Mouse (Mus musculus) hindbrain, embryonic 16.5 days (tissue): ENCODE results near the gene Itpkc. TPM values are rescaled to one million over a fixed set of nuclear protein-coding genes. Genes with fewer than 3 reads are reported as not detected.

Source experiments
- ATAC-seq: fragments of 200-750 bp; cut with Nextera tagmentation; 2 replicates; pipeline ENCODE4 v1.8.0; 2017; ENCODE audit warnings: moderate TSS enrichment, moderate library complexity
- H3K27ac ChIP-seq: fragments of 300-500 bp; sonication (generic); 2 replicates; pipeline ENCODE4 v1.5.1; 2014; ENCODE audit warnings: low read depth, mild to moderate bottlenecking, control low read depth, low read length, moderate library complexity
- H3K27me3 ChIP-seq: fragments of 300-500 bp; sonication (generic); replicated peaks from 2 replicates; pipeline ENCODE4 v1.6.1; 2014; ENCODE audit warnings: low read length; ENCODE audit not compliant: control insufficient read depth, insufficient read depth
- H3K36me3 ChIP-seq: fragments of 300-500 bp; sonication (generic); 2 replicates; pipeline ENCODE4 v1.6.1; 2014; ENCODE audit warnings: mild to moderate bottlenecking, low read length, moderate library complexity, mixed read lengths; ENCODE audit not compliant: control insufficient read depth, insufficient read depth
- H3K4me1 ChIP-seq: fragments of 300-500 bp; sonication (generic); 2 replicates; pipeline ENCODE4 v1.6.1; 2014; ENCODE audit warnings: low read depth, low read length; ENCODE audit not compliant: control insufficient read depth, insufficient read depth
- H3K4me2 ChIP-seq: fragments of 300-500 bp; sonication (generic); 2 replicates; pipeline ENCODE4 v1.6.1; 2014; ENCODE audit warnings: mild to moderate bottlenecking, low read length, control low read depth, moderate library complexity
- H3K4me3 ChIP-seq: fragments of 300-500 bp; sonication (generic); 2 replicates; pipeline ENCODE4 v1.5.1; 2014; ENCODE audit warnings: mild to moderate bottlenecking, low read length, control low read depth, moderate library complexity
- H3K9ac ChIP-seq: fragments of 300-500 bp; sonication (generic); 2 replicates; pipeline ENCODE4 v1.6.1; 2014; ENCODE audit warnings: low read depth, mild to moderate bottlenecking, control low read depth, low read length, moderate library complexity
- H3K9me3 ChIP-seq: fragments of 300-500 bp; sonication (generic); 2 replicates; pipeline ENCODE4 v1.6.1; 2014; ENCODE audit warnings: mild to moderate bottlenecking, low read length, moderate library complexity; ENCODE audit not compliant: control insufficient read depth
- WGBS: fragments of 180-500 bp; shearing (Covaris S2); extraction: QIAGEN DNeasy Blood & Tissue Kit; methylation state at CpG from one replicate; pipeline ENCODE4 v1.1.7; 2014; 5-methylcytosine and 5-hydroxymethylcytosine counted together
- polyA plus RNA-seq: library from polyadenylated mRNA; unstranded; fragments of >200 nt; fragmentation: Nextera tagmentation; extraction: Ambion mirVana; gene quantifications from 2 replicates; pipeline ENCODE4 v1.2.1, GENCODE M21; 2015

Itpkc gene
- polyA plus RNA-seq, 1 experiment from 2014 or later: 5.7 TPM

DNA sequence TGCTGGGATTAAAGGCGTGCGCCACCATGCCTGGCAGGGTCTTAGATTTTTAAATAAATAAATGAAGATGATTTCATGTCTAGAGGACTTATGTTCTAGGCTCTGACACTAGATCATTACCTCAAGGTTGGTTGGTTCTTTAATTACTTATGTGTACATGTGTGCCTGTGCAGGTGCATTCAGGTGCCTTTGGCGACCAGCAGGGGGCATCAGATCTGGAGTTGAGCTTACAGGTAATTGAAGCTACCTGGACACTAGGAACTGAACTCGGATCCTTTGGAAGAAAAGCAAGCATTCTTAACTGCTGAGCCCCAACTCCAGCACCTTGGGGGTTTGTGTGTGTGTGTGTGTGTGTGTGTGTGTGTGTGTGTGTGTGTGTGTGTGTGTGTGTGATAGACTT lies 2.3 kb upstream of the Itpkc start:
- H3K27me3 ChIP-seq: no peaks in the 10 kb centered on the region
- no peaks in the 10 kb centered on the region for H3K9me3 ChIP-seq
- no peak overlapping the region for H3K9ac ChIP-seq
- no peak overlapping the region for H3K4me3 ChIP-seq
- no peak for ATAC-seq
- WGBS: 79% methylated on average over 4 of the region's 4 CpGs
- H3K4me2 ChIP-seq: no peak overlapping the region
- peaks cover 28% of the 10 kb centered on the region for H3K4me1 ChIP-seq
- H3K27ac ChIP-seq: no peak overlapping the region
- H3K36me3 ChIP-seq: no peaks in the 10 kb centered on the region

DNA sequence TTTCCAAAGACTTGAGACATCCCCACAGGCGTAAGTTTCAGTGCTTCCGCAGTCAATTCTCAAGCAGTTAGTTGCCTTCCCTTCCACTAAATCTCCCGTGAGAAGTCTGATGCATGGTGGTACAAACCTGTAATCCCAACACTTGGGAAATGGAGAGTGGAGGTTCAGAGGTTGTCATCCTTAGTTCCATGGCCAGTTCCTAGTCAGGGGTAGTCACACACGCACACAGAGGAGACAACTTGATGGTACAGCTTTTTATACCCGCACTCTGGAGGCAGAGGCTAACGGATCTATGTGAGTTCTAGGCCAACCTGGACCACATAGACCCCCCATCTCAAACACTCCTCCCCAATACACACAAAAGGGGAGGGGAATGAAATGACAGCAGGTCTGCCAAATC lies 404 bp upstream of the Itpkc start:
- H3K27ac ChIP-seq: peak overlapping the region; percentile 88
- no peak; the same call in 1 of the 2 replicates for ATAC-seq
- H3K9me3 ChIP-seq: no peaks in the 10 kb centered on the region
- peak overlapping the region; percentile 95 for H3K9ac ChIP-seq
- no peaks in the 10 kb centered on the region for H3K27me3 ChIP-seq
- no peaks in the 10 kb centered on the region for H3K36me3 ChIP-seq
- 15% methylated on average over 6 of the region's 6 CpGs for WGBS
- peaks cover 45% of the 10 kb centered on the region for H3K4me1 ChIP-seq
- peak overlapping the region; percentile 82 for H3K4me3 ChIP-seq
- H3K4me2 ChIP-seq: peak overlapping the region; percentile 77

DNA sequence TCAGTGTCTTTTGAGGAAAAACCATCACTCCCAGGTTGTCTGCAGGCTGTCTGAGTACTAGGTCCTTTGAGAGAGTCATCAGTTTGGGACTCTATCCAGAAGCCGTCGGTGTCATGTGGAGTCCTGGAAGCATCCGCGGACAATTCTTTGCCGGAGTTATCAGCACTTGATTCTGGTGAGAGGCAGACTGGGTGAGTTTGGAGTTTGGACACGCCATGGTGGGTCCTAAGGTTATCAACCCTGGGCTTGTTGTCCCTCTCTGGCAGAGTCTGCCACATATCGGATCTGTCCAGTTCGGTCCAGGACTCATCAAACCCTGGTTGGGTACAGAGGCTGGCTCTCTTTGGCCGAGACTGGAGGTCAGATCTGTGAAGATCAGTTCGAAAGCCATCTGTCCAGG lies 785 bp downstream of the Itpkc start:
- Histone ChIP-seq H3K4me1 (peaks cover 45% of the 10 kb centered on the region), H3K4me3 (peak overlapping the region; percentile 82), H3K9me3 (no peaks in the 10 kb centered on the region), H3K36me3 (no peaks in the 10 kb centered on the region), H3K27ac (peak overlapping the region; percentile 88), H3K27me3 (no peaks in the 10 kb centered on the region), H3K9ac (peak overlapping the region; percentile 95), H3K4me2 (peak overlapping the region; percentile 77)
- WGBS: 1% methylated on average over 10 of the region's 10 CpGs
- no peak for ATAC-seq

DNA sequence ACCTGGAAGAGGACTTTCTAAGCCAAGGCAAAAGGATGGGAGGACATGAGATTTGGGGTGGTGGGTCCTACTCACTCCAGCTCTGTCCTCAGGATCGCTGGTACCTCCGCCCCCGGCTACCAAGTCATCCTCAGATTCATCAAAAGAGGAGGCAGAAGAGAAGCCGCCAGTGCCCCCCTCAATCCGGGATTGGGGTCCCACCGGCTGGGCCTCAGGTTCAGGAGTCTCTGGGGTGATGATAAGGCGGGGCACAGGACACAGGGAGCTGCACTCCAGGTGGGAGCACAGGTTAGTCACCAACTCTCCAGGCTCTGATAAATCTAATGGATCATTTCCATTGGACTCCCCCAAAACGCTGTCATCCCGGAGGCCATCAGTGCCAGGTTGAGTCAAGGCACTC lies 1.2 kb downstream of the Itpkc start:
- no peaks in the 10 kb centered on the region for H3K27me3 ChIP-seq
- no peaks in the 10 kb centered on the region for H3K9me3 ChIP-seq
- no peaks in the 10 kb centered on the region for H3K36me3 ChIP-seq
- 36% methylated on average over 9 of the region's 9 CpGs for WGBS
- peaks cover 45% of the 10 kb centered on the region for H3K4me1 ChIP-seq
- peak overlapping the region; percentile 95 for H3K9ac ChIP-seq
- ATAC-seq: no peak
- peak overlapping the region; percentile 77 for H3K4me2 ChIP-seq
- no peak overlapping the region for H3K27ac ChIP-seq
- peak overlapping the region; percentile 82 for H3K4me3 ChIP-seq

DNA sequence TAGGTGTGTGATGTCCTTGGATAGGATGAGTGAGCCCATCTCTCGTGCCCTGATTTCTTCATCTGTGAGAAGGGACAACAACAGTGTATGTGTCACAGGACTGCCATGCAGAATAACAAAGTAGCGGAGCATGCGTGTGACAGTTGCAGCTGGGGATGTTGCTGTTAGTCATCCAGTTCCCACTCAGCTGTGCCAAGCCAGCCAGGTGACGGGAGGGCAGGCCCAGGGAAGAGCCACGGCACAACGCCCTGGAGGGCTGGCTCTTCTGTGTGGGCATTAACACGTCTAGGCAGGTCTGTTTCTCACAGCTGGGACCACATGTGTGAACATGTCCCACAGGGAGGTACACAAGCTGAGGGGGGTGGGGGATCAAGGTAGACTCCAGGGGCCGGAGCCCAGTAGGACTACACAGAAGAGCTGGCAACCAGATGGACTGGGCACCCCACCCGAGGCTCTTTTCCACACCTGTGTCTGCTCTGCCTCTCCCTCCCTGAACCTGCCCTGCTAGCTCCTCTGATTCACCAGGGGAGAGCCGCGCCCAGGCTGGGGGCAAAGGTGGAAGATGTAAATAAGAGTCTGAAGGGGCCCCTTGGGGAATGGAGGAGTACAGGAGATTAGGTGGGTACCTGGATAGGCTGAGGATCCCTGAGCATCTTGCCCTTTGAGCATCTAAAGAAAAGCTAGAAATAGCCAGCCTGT lies 3.4 kb downstream of the Itpkc start:
- Histone ChIP-seq H3K36me3 (no peaks in the 10 kb centered on the region), H3K27ac (no peak overlapping the region), H3K27me3 (no peaks in the 10 kb centered on the region), H3K9ac (peak overlapping the region; percentile 59), H3K4me3 (peak overlapping the region; percentile 23), H3K4me1 (peaks cover 45% of the 10 kb centered on the region), H3K4me2 (peak overlapping the region; percentile 77), H3K9me3 (no peaks in the 10 kb centered on the region)
- ATAC-seq: no peak
- 62% methylated on average over 11 of the region's 11 CpGs for WGBS

DNA sequence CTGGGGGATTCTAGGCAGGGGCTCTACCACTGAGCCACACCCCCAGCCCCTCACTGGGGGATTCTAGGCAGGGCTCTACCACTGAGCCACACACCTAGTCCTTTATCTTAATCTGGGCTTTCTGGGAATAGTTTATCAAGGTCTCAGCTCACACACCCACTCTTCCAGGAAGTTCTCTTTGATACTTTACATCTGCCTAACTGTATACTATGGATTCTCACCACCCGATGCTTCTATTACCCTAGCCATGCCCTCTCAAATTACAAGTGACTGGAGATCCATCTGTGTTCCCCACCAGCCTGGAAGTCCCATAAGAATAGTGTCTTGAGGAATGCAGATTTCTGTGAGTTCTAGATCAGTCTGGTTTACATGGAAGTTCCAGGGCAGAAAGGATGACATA lies 5.9 kb downstream of the Itpkc start:
- H3K4me2 ChIP-seq: no peak overlapping the region
- H3K9me3 ChIP-seq: no peaks in the 10 kb centered on the region
- peaks cover 41% of the 10 kb centered on the region for H3K4me1 ChIP-seq
- no peak overlapping the region for H3K27ac ChIP-seq
- no peaks in the 10 kb centered on the region for H3K27me3 ChIP-seq
- H3K9ac ChIP-seq: no peak overlapping the region
- H3K36me3 ChIP-seq: peaks cover 4% of the 10 kb centered on the region; the same call in 1 of the 2 replicates
- H3K4me3 ChIP-seq: no peak overlapping the region
- 91% methylated on average over 1 of the region's 1 CpGs for WGBS
- ATAC-seq: no peak

DNA sequence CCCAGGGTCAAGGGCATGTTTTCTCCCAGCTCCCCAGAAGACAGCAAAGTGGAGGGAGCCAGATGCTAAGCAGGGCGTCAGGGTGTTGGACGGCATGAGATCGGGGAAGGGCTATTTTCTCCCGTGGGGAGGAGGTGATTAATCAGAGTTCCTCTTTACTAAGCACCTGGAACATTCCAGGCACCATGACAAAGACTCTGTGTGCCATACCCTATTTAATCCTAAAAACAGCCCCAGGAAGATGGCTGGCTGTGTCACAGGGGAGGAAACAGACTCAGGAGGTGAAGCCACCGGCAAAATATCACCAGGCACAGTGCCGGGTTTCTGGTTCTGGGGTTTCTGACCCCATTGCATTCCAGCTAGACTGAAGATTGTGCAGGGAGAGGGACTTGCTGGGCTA lies 6.5 kb downstream of the Itpkc start:
- ATAC-seq: no peak
- Histone ChIP-seq H3K36me3 (peaks cover 4% of the 10 kb centered on the region; the same call in 1 of the 2 replicates), H3K4me3 (no peak overlapping the region), H3K9me3 (no peaks in the 10 kb centered on the region), H3K4me2 (no peak overlapping the region), H3K4me1 (peaks cover 37% of the 10 kb centered on the region), H3K27ac (no peak overlapping the region), H3K9ac (no peak overlapping the region), H3K27me3 (no peaks in the 10 kb centered on the region)
- 85% methylated on average over 6 of the region's 6 CpGs for WGBS

DNA sequence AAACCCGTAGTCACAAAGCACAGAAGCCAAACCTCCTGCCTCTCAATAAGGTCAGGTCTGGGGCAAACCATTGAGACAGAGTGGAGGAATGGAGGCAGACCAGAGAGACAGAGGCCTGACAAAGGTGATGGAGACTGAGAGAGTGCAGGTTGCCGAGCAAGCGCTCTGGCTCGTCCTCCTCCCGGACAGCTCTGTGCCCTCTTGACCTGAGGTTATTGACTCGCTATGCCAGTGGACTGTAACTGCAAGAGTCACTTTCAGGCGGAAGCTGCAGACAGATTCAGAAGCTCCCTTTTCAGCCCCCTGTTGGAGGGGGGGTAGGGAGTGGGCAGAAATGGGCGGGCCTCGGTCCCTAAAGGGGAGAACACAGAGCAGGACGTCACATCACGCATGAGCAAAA lies 8.5 kb downstream of the Itpkc start:
- Histone ChIP-seq H3K9ac (no peak overlapping the region), H3K4me3 (no peak overlapping the region), H3K4me1 (peaks cover 17% of the 10 kb centered on the region), H3K27me3 (no peaks in the 10 kb centered on the region), H3K9me3 (no peaks in the 10 kb centered on the region), H3K4me2 (no peak overlapping the region), H3K27ac (no peak overlapping the region), H3K36me3 (peaks cover 9% of the 10 kb centered on the region; the same call in 1 of the 2 replicates)
- ATAC-seq: no peak
- 63% methylated on average over 11 of the region's 11 CpGs for WGBS

DNA sequence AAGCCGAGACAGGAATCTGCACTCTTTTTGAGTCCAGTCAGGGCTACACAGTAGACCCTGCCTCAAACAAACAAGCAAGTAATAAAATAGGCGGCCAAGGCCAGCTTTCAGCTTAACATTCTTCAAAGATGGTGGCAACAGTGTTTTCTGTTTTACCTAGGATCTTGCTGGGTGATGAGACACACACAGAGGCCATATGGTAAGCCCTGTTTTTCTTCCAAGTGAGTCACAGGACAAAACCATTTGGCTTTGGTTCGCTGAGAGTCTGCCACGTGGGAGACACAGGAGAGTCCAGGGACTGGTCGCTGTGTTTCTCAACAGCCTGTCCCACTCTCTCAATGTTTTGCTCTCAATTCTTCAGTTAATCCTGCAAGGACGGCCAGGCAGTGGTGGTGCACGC lies 9.9 kb downstream of the Itpkc start:
- Histone ChIP-seq H3K4me2 (no peak overlapping the region), H3K36me3 (peaks cover 17% of the 10 kb centered on the region; the same call in 1 of the 2 replicates), H3K9ac (no peak overlapping the region), H3K4me3 (no peak overlapping the region), H3K27me3 (no peaks in the 10 kb centered on the region), H3K27ac (no peak overlapping the region), H3K4me1 (0 out of 2 replicates have a peak, but pooled peaks cover 3% of the 10 kb centered on the region), H3K9me3 (no peaks in the 10 kb centered on the region)
- 88% methylated on average over 7 of the region's 7 CpGs for WGBS
- no peak for ATAC-seq
